In genomic region chr1:59434071-59434470, GRCm38 (mm10) we compare ENCODE assay signal across 10 mouse cellular contexts. TPM values are rescaled to one million over a fixed set of nuclear protein-coding genes. Genes with fewer than 3 reads are reported as not detected.
A peak's percentile ranks its signal among the peaks of the same experiment; 100 is the strongest.
DNase-seq lines count a peak whose midpoint lies in the region; ATAC-seq and TF ChIP-seq lines count a peak whose summit lies in the region.
"Had no signal": no experiment of that assay in that cellular context is flagged by ENCODE, and none has a peak within 500 bp of the region (broad histone marks: within the 10 kb centered on the region; RNA-seq: fewer than 3 reads in every experiment).

No protein-coding gene starts in this region.

- peaks cover 6% of the 10 kb centered on the region; the same call in 1 of the 2 replicates for H3K4me1 ChIP-seq in forebrain, embryonic 14.5 days (ENCODE audit: control insufficient read depth, insufficient read depth, low read length)
- peaks cover 14% of the 10 kb centered on the region for H3K4me1 ChIP-seq in forebrain, embryonic 13.5 days
- H3K4me1 ChIP-seq in CH12.LX (ENCODE audit: control insufficient read depth in 1 of 2, insufficient read depth in 2 of 2), result peaks cover 42 to 85% of the 10 kb centered on the region in 2 experiments

- TF ChIP-seq CTCF in CH12.LX (conservative IDR thresholded peaks at IDR 0.05 in 1 of 2, IDR thresholded peaks at IDR 0.05 in 1 of 2; ENCODE audit: low read depth in 2 of 2, low read length in 2 of 2), result no peak
- TF ChIP-seq CTCF in gastrocnemius, adult 2 months (IDR thresholded peaks at IDR 0.05), result no peak

- TF ChIP-seq RAD21 in CH12.LX (IDR thresholded peaks at IDR 0.05; ENCODE audit: low read depth, low read length), result no peak

- no peaks in the 10 kb centered on the region for H3K79me2 ChIP-seq in CH12.LX (replicated peaks; ENCODE audit: control insufficient read depth, extremely low read depth, insufficient read depth, poor library complexity, severe bottlenecking)

- H3K9me3 ChIP-seq in forebrain, embryonic 14.5 days (replicated peaks; ENCODE audit: control insufficient read depth, low read length), result no peaks in the 10 kb centered on the region
- no peaks in the 10 kb centered on the region for H3K9me3 ChIP-seq in forebrain, embryonic 13.5 days (replicated peaks)
- H3K9me3 ChIP-seq in CH12.LX (replicated peaks; ENCODE audit: low read length), result no peaks in the 10 kb centered on the region
- H3K9me3 ChIP-seq: limb, embryonic 12.5 days; neural tube, embryonic 12.5 days had no signal

- DNase-seq in forebrain, embryonic 14.5 days (ENCODE audit: low spot score), result peak; percentile 33
- no peak for DNase-seq in CH12.LX (ENCODE audit: extremely low read depth)
- DNase-seq in gastrocnemius, adult 2 months, result peak; percentile 73
- peak; percentile 75 for DNase-seq in kidney, postnatal 10 days
- no peak for DNase-seq in T-cell, adult 2 months (ENCODE audit: low spot score)
- DNase-seq in embryo, embryonic 11 days, result no peak

- no peak for TF ChIP-seq EP300 in CH12.LX (IDR thresholded peaks at IDR 0.05; ENCODE audit: low read length)

- no peak overlapping the region for H3K4me2 ChIP-seq in forebrain, embryonic 14.5 days (ENCODE audit: low read length)
- H3K4me2 ChIP-seq in forebrain, embryonic 13.5 days, result no peak overlapping the region
- H3K4me2 ChIP-seq in CH12.LX (ENCODE audit: insufficient read depth, low read depth, poor library complexity, severe bottlenecking), result no peak overlapping the region
- H3K4me2 ChIP-seq: limb, embryonic 12.5 days; neural tube, embryonic 12.5 days had no signal

- H3K27me3 ChIP-seq in forebrain, embryonic 14.5 days (replicated peaks; ENCODE audit: control insufficient read depth, insufficient read depth, low read length), result no peaks in the 10 kb centered on the region
- no peaks in the 10 kb centered on the region for H3K27me3 ChIP-seq in forebrain, embryonic 13.5 days
- H3K27me3 ChIP-seq in CH12.LX (replicated peaks), result no peaks in the 10 kb centered on the region
- H3K27me3 ChIP-seq: limb, embryonic 12.5 days; neural tube, embryonic 12.5 days had no signal

- H3K27ac ChIP-seq in forebrain, embryonic 14.5 days (ENCODE audit: low read depth, low read length), result no peak overlapping the region
- no peak overlapping the region for H3K27ac ChIP-seq in forebrain, embryonic 13.5 days
- H3K27ac ChIP-seq in CH12.LX (ENCODE audit: insufficient read depth, low read depth), result peak overlapping the region; percentile 98
- H3K27ac ChIP-seq in gastrocnemius, adult 2 months, result peak overlapping the region; percentile 24; the same call in 1 of the 2 replicates
- H3K27ac ChIP-seq: limb, embryonic 12.5 days; neural tube, embryonic 12.5 days had no signal

- H3K4me3 ChIP-seq in forebrain, embryonic 14.5 days (ENCODE audit: low read depth, low read length), result no peak overlapping the region
- H3K4me3 ChIP-seq in forebrain, embryonic 13.5 days, result no peak overlapping the region
- H3K4me3 ChIP-seq in CH12.LX (replicated peaks in 1 of 3; ENCODE audit: low read depth in 2 of 3, low read length in 2 of 3, poor library complexity in 1 of 3), result no peak overlapping the region
- H3K4me3 ChIP-seq in gastrocnemius, adult 2 months, result no peak overlapping the region
- H3K4me3 ChIP-seq: limb, embryonic 12.5 days; neural tube, embryonic 12.5 days had no signal

- in situ Hi-C loops in CH12.LX (cut with MboI; ENCODE audit: low pct_ligation_motif_present, low pct_unique_long_range_greater_than_20kb, low sequenced_read_pairs), result loop anchor here (5.0 kb wide), 2 partner anchors 33 to 173 kb away; no protein-coding TSS in a partner anchor

- dilution Hi-C loops in CH12.LX (cut with MboI; ENCODE audit: extremely low pct_ligation_motif_present, extremely low pct_unique_long_range_greater_than_20kb, low sequenced_read_pairs), result no loop called here

- H3K9ac ChIP-seq in forebrain, embryonic 14.5 days (ENCODE audit: low read length), result no peak overlapping the region
- H3K9ac ChIP-seq in forebrain, embryonic 13.5 days, result no peak overlapping the region
- H3K9ac ChIP-seq in CH12.LX (ENCODE audit: insufficient read depth, low read depth), result peak overlapping the region; percentile 16; the same call in 1 of the 2 replicates
- H3K9ac ChIP-seq: limb, embryonic 12.5 days; neural tube, embryonic 12.5 days had no signal

- ATAC-seq in forebrain, embryonic 14.5 days, result no peak
- no peak; the same call in 1 of the 2 replicates for ATAC-seq in forebrain, embryonic 13.5 days
- ATAC-seq in erythroblast, adult 5-6 weeks (replicated peaks; ENCODE audit: low FRiP score, poor library complexity, severe bottlenecking), result no peak

- TF ChIP-seq POLR2A in CH12.LX (IDR thresholded peaks at IDR 0.05; ENCODE audit: low read depth, low read length), result no peak; the same call in 1 of the 2 replicates

- H3K36me3 ChIP-seq in forebrain, embryonic 14.5 days (ENCODE audit: control insufficient read depth, insufficient read depth, low read length), result no peaks in the 10 kb centered on the region
- H3K36me3 ChIP-seq in forebrain, embryonic 13.5 days (ENCODE audit: poor library complexity, severe bottlenecking), result no peaks in the 10 kb centered on the region
- H3K36me3 ChIP-seq in CH12.LX (replicated peaks in 1 of 2; ENCODE audit: control insufficient read depth in 1 of 2, insufficient read depth in 1 of 2, low read length in 1 of 2), result no peaks in the 10 kb centered on the region
- H3K36me3 ChIP-seq: limb, embryonic 12.5 days; neural tube, embryonic 12.5 days had no signal

- intact Hi-C loops in gastrocnemius, adult 2 months (cut with DNase I), result no loop called here

- 53% methylated on average over 3 of the region's 3 CpGs for WGBS in forebrain, embryonic 14.5 days
- WGBS in forebrain, embryonic 13.5 days, result 71% methylated on average over 3 of the region's 3 CpGs

TF ChIP-seq in CH12.LX, 34 proteins besides CTCF, POLR2A, EP300 and RAD21:
- TF ChIP-seq BHLHE40 (IDR thresholded peaks at IDR 0.05; ENCODE audit: low read depth, low read length), result no peak
- TF ChIP-seq CHD2 (IDR thresholded peaks at IDR 0.05; ENCODE audit: low read length), result no peak
- no peak for TF ChIP-seq NRF1 (IDR thresholded peaks at IDR 0.05; ENCODE audit: low read depth, low read length)
- no peak for TF ChIP-seq PAX5 (IDR thresholded peaks at IDR 0.05; ENCODE audit: low read length)
- no peak for TF ChIP-seq UBTF (IDR thresholded peaks at IDR 0.05; ENCODE audit: low read depth, low read length)
- TF ChIP-seq MEF2A (IDR thresholded peaks at IDR 0.05; ENCODE audit: borderline replicate concordance, low read depth, low read length), result no peak
- no peak for TF ChIP-seq MAZ (IDR thresholded peaks at IDR 0.05; ENCODE audit: low read depth, low read length)
- no peak for TF ChIP-seq KAT2A (IDR thresholded peaks at IDR 0.05; ENCODE audit: insufficient replicate concordance, low read length)
- TF ChIP-seq HCFC1 (IDR thresholded peaks at IDR 0.05; ENCODE audit: low read depth, low read length), result no peak
- no peak for TF ChIP-seq TCF12 (IDR thresholded peaks at IDR 0.05; ENCODE audit: low read depth, low read length)
- no peak for TF ChIP-seq ZMIZ1 (IDR thresholded peaks at IDR 0.05; ENCODE audit: low read depth, low read length)
- TF ChIP-seq SMC3 (IDR thresholded peaks at IDR 0.05; ENCODE audit: low read depth, low read length), result no peak
- no peak for TF ChIP-seq E2F4 (IDR thresholded peaks at IDR 0.05; ENCODE audit: insufficient replicate concordance, low read depth, low read length)
- TF ChIP-seq ZC3H11A (IDR thresholded peaks at IDR 0.05; ENCODE audit: low read depth, low read length), result no peak
- TF ChIP-seq MYC (IDR thresholded peaks at IDR 0.05; ENCODE audit: low read depth, low read length), result no peak
- no peak for TF ChIP-seq USF1 (IDR thresholded peaks at IDR 0.05; ENCODE audit: low read depth, low read length)

RNA-seq across cellular contexts. Expression of gene Fzd7, which starts 48.2 kb away (rescaled TPM):
- 3.4 and 3.9 TPM in 2 replicates for polyA plus RNA-seq in forebrain, embryonic 14.5 days (2014; fragmentation: Nextera tagmentation; extraction: Ambion mirVana)
- polyA plus RNA-seq in forebrain, embryonic 13.5 days (2015; fragmentation: Nextera tagmentation; extraction: Ambion mirVana), result 2.8 and 3.4 TPM in 2 replicates
- total RNA-seq in CH12.LX (2012; rRNA removed) (8.2 and 10.1 TPM in 2 replicates), CH12.LX (2014; rRNA removed) (3.3 and 4.0 TPM in 2 replicates)
- 4.2 and 4.8 TPM in 2 replicates for polyA plus RNA-seq in CH12.LX (2012; ENCODE audit: insufficient read length, low read depth)
- total RNA-seq in gastrocnemius, adult 2 months (2021), result 10 to 100 TPM; 21.6 to 42.4 TPM
- 1.7 and 3.1 TPM in 2 replicates for total RNA-seq in erythroblast, adult 5-6 weeks (2015; ENCODE audit: low replicate concordance)
- 0.28 and 0.43 TPM in 2 replicates for total RNA-seq in erythroblast, adult 5-6 weeks (2017; ENCODE audit: low replicate concordance)

Comparison
In these comparisons a context has a peak if more than half of its experiments do, and no peak if none do; other contexts are left out.
1. DNase-seq: peak in forebrain, embryonic 14.5 days (single experiment), gastrocnemius, adult 2 months (single experiment) and kidney, postnatal 10 days (single experiment); none in CH12.LX (single experiment), T-cell, adult 2 months (single experiment) and embryo, embryonic 11 days (single experiment).
2. H3K27ac ChIP-seq: peak in CH12.LX (single experiment) and gastrocnemius, adult 2 months (single experiment); none in forebrain, embryonic 14.5 days (single experiment) and forebrain, embryonic 13.5 days (single experiment).